Mouse (Mus musculus): ENCODE measurements around the gene Chchd6. TPM values are rescaled to one million over a fixed set of nuclear protein-coding genes. Genes with fewer than 3 reads are reported as not detected.
A peak's percentile ranks its signal among the peaks of the same experiment; 100 is the strongest.

The Chchd6 gene
- total and polyA plus RNA-seq, 3 experiments, result 4.7 to 15.8 (median 7.1) TPM

GRCm38 (mm10) chr6:89595777-89596146 lies 310 bp upstream of the Chchd6 start:
- Histone ChIP-seq H3K9me3 (replicated peaks) (peaks cover 4% of the 10 kb centered on the region; the same call in 1 of the 2 replicates), H3K36me3 (replicated peaks) (no peaks in the 10 kb centered on the region), H3K27me3 (ENCODE audit: insufficient read depth, low read length) (no peaks in the 10 kb centered on the region), H3K4me3 (ENCODE audit: low read depth, low read length) (peak overlapping the region; percentile 74), H3K4me1 (ENCODE audit: insufficient read depth, low read depth, low read length) (peaks cover 9% of the 10 kb centered on the region)
- TF ChIP-seq GATA2 (IDR thresholded peaks at IDR 0.05; ENCODE audit: borderline replicate concordance, low read depth, low read length) (no peak), TAL1 (conservative IDR thresholded peaks at IDR 0.05; ENCODE audit: low read depth, low read length) (no peak), GATA1 (IDR thresholded peaks at IDR 0.05; ENCODE audit: borderline replicate concordance, low read length) (no peak), POLR2AphosphoS5 (IDR thresholded peaks at IDR 0.05; ENCODE audit: insufficient replicate concordance, low read depth, low read length) (no peak), CTCF (IDR thresholded peaks at IDR 0.05; ENCODE audit: low read depth, low read length) (no peak)
- DNase-seq (ENCODE audit: low spot score) (no peak), ATAC-seq (ENCODE audit: extremely low read depth, insufficient number of reproducible peaks, low FRiP score, poor library complexity, severe bottlenecking) (no peak)

GRCm38 (mm10) chr6:89592016-89592415 lies 3.4 kb downstream of the Chchd6 start:
- no peak overlapping the region for H3K4me3 ChIP-seq (ENCODE audit: low read depth, low read length)
- TF ChIP-seq GATA2 (IDR thresholded peaks at IDR 0.05; ENCODE audit: borderline replicate concordance, low read depth, low read length) (no peak), TAL1 (conservative IDR thresholded peaks at IDR 0.05; ENCODE audit: low read depth, low read length) (no peak)
- no peaks in the 10 kb centered on the region for H3K36me3 ChIP-seq (replicated peaks)
- DNase-seq (ENCODE audit: low spot score), result no peak
- peaks cover 9% of the 10 kb centered on the region for H3K4me1 ChIP-seq (ENCODE audit: insufficient read depth, low read depth, low read length)
- ATAC-seq (ENCODE audit: extremely low read depth, insufficient number of reproducible peaks, low FRiP score, poor library complexity, severe bottlenecking), result no peak
- no peaks in the 10 kb centered on the region for H3K27me3 ChIP-seq (ENCODE audit: insufficient read depth, low read length)
- no peaks in the 10 kb centered on the region for H3K9me3 ChIP-seq (replicated peaks)

- H3K36me3 ChIP-seq (replicated peaks), result no peaks in the 10 kb centered on the region
- no peak for TF ChIP-seq CTCF (IDR thresholded peaks at IDR 0.05; ENCODE audit: low read depth, low read length)
- TF ChIP-seq TAL1 (conservative IDR thresholded peaks at IDR 0.05; ENCODE audit: low read depth, low read length), result no peak
- no peak for TF ChIP-seq GATA1 (IDR thresholded peaks at IDR 0.05; ENCODE audit: borderline replicate concordance, low read length)
- TF ChIP-seq GATA2 (IDR thresholded peaks at IDR 0.05; ENCODE audit: borderline replicate concordance, low read depth, low read length), result no peak
- no peak for TF ChIP-seq POLR2AphosphoS5 (IDR thresholded peaks at IDR 0.05; ENCODE audit: insufficient replicate concordance, low read depth, low read length)
Observed at GRCm38 (mm10) chr6:89591531-89591930, 3.9 kb downstream of the Chchd6 start.

GRCm38 (mm10) chr6:89585696-89586095 lies 9.8 kb downstream of the Chchd6 start:
- no peak for ATAC-seq (ENCODE audit: extremely low read depth, insufficient number of reproducible peaks, low FRiP score, poor library complexity, severe bottlenecking)
- Histone ChIP-seq H3K9me3 (replicated peaks) (no peaks in the 10 kb centered on the region), H3K27me3 (ENCODE audit: insufficient read depth, low read length) (no peaks in the 10 kb centered on the region), H3K4me3 (ENCODE audit: low read depth, low read length) (no peak overlapping the region), H3K4me1 (ENCODE audit: insufficient read depth, low read depth, low read length) (no peaks in the 10 kb centered on the region), H3K36me3 (replicated peaks) (peaks cover 3% of the 10 kb centered on the region)
- DNase-seq (ENCODE audit: low spot score), result no peak
- TF ChIP-seq POLR2AphosphoS5 (IDR thresholded peaks at IDR 0.05; ENCODE audit: insufficient replicate concordance, low read depth, low read length) (no peak), CTCF (IDR thresholded peaks at IDR 0.05; ENCODE audit: low read depth, low read length) (no peak), TAL1 (conservative IDR thresholded peaks at IDR 0.05; ENCODE audit: low read depth, low read length) (no peak), GATA1 (IDR thresholded peaks at IDR 0.05; ENCODE audit: borderline replicate concordance, low read length) (no peak), GATA2 (IDR thresholded peaks at IDR 0.05; ENCODE audit: borderline replicate concordance, low read depth, low read length) (no peak)

More at GRCm38 (mm10) chr6:89591531-89591930, 3.9 kb downstream of the Chchd6 start:
- Histone ChIP-seq H3K4me3 (ENCODE audit: low read depth, low read length) (no peak overlapping the region), H3K27me3 (ENCODE audit: insufficient read depth, low read length) (no peaks in the 10 kb centered on the region), H3K4me1 (ENCODE audit: insufficient read depth, low read depth, low read length) (peaks cover 9% of the 10 kb centered on the region), H3K9me3 (replicated peaks) (no peaks in the 10 kb centered on the region)
- ATAC-seq (ENCODE audit: extremely low read depth, insufficient number of reproducible peaks, low FRiP score, poor library complexity, severe bottlenecking), result no peak
- DNase-seq (ENCODE audit: low spot score), result no peak

GRCm38 (mm10) chr6:89584634-89585409 lies 10.6 kb downstream of the Chchd6 start:
- Histone ChIP-seq H3K9me3 (replicated peaks) (no peaks in the 10 kb centered on the region), H3K36me3 (replicated peaks) (peaks cover 3% of the 10 kb centered on the region), H3K4me3 (ENCODE audit: low read depth, low read length) (no peak overlapping the region), H3K27me3 (ENCODE audit: insufficient read depth, low read length) (no peaks in the 10 kb centered on the region), H3K4me1 (ENCODE audit: insufficient read depth, low read depth, low read length) (no peaks in the 10 kb centered on the region)
- DNase-seq (ENCODE audit: low spot score), result no peak
- ATAC-seq (ENCODE audit: extremely low read depth, insufficient number of reproducible peaks, low FRiP score, poor library complexity, severe bottlenecking), result no peak
- TF ChIP-seq GATA2 (IDR thresholded peaks at IDR 0.05; ENCODE audit: borderline replicate concordance, low read depth, low read length), result no peak
- no peak for TF ChIP-seq GATA1 (IDR thresholded peaks at IDR 0.05; ENCODE audit: borderline replicate concordance, low read length)
- TF ChIP-seq CTCF (IDR thresholded peaks at IDR 0.05; ENCODE audit: low read depth, low read length), result no peak
- no peak for TF ChIP-seq POLR2AphosphoS5 (IDR thresholded peaks at IDR 0.05; ENCODE audit: insufficient replicate concordance, low read depth, low read length)
- no peak for TF ChIP-seq TAL1 (conservative IDR thresholded peaks at IDR 0.05; ENCODE audit: low read depth, low read length)

- ATAC-seq (ENCODE audit: extremely low read depth, insufficient number of reproducible peaks, low FRiP score, poor library complexity, severe bottlenecking) (no peak), DNase-seq (ENCODE audit: low spot score) (no peak)
- H3K4me3 ChIP-seq (ENCODE audit: low read depth, low read length), result no peak overlapping the region
- H3K9me3 ChIP-seq (replicated peaks), result no peaks in the 10 kb centered on the region
- no peak for TF ChIP-seq CTCF (IDR thresholded peaks at IDR 0.05; ENCODE audit: low read depth, low read length)
- no peak for TF ChIP-seq GATA2 (IDR thresholded peaks at IDR 0.05; ENCODE audit: borderline replicate concordance, low read depth, low read length)
- no peak for TF ChIP-seq TAL1 (conservative IDR thresholded peaks at IDR 0.05; ENCODE audit: low read depth, low read length)
- no peak for TF ChIP-seq POLR2AphosphoS5 (IDR thresholded peaks at IDR 0.05; ENCODE audit: insufficient replicate concordance, low read depth, low read length)
- no peak for TF ChIP-seq GATA1 (IDR thresholded peaks at IDR 0.05; ENCODE audit: borderline replicate concordance, low read length)
- H3K4me1 ChIP-seq (ENCODE audit: insufficient read depth, low read depth, low read length), result no peaks in the 10 kb centered on the region
- no peaks in the 10 kb centered on the region for H3K27me3 ChIP-seq (ENCODE audit: insufficient read depth, low read length)
- H3K36me3 ChIP-seq (replicated peaks), result peaks cover 3% of the 10 kb centered on the region
Observed at GRCm38 (mm10) chr6:89583170-89583569, 12.3 kb downstream of the Chchd6 start.

Data from G1E (cell line).